ENCODE assay signal across 12 mouse cellular contexts in the genomic region with DNA sequence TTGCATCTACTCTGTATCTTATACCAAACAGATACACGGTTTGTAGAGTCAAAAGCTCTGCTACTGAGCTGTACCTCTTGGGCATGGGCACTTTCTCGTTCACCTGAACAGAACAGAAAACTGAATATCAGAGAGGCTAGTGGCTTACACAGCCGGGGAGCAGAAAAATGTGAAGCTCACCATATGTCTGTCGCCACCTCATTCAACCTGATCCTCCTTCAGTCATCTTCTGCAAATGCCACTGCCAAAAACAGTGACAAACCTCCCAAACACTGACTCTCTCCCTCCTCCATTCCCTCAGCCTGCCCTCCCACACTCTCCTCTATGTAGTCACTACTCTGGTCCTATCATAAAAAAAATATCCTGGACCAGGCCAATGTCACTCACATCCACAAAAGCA.
DNase-seq lines count a peak whose midpoint lies in the region.
"Had no signal": no experiment of that assay in that cellular context is flagged by ENCODE, and none has a peak within 500 bp of the region (broad histone marks: within the 10 kb centered on the region; RNA-seq: fewer than 3 reads in every experiment).

No protein-coding gene starts in this region.

- intact Hi-C loops in heart, postnatal 14 days (cut with DNase I), result no loop called here

- DNase-seq in heart, adult 11 months, result peak; percentile 35
- DNase-seq in heart, postnatal 14 days, result no peak
- peak; percentile 26 for DNase-seq in right cerebral cortex, postnatal 25 days
- no peak for DNase-seq in right cerebral cortex, postnatal 14 days
- peak; percentile 9 to 43 for DNase-seq in cerebellum, postnatal 14 days
- no peak for DNase-seq in adipocyte (ENCODE audit: low spot score)
- no peak for DNase-seq in kidney, postnatal 14 days
- DNase-seq: forebrain, postnatal 0 days; gastrocnemius, postnatal 25 days; lung, adult 2 months; spleen, adult 18-20 months; thymus, adult 18-20 months had no signal

Comparison
In these comparisons a context has a peak if more than half of its experiments do, and no peak if none do; other contexts are left out.
1. DNase-seq: peak in heart, adult 11 months (single experiment), right cerebral cortex, postnatal 25 days (single experiment) and cerebellum, postnatal 14 days (2 of 2); none in heart, postnatal 14 days (0 of 2), right cerebral cortex, postnatal 14 days (single experiment), adipocyte (single experiment) and kidney, postnatal 14 days (single experiment).